Mouse (Mus musculus) lung, postnatal 0 days (tissue): Measurements from ENCODE around the gene Afdn.

Experiments used
- CTCF ChIP-seq: IDR thresholded peaks from 2 replicates; pipeline ENCODE4 v1.5.1; 2016; ENCODE audit warnings: antibody characterized with exemption, mild to moderate bottlenecking
- EP300 ChIP-seq: IDR thresholded peaks from 2 replicates; pipeline ENCODE4 v1.6.1; 2016; ENCODE audit warnings: antibody characterized with exemption, mild to moderate bottlenecking, control low read depth

DNA sequence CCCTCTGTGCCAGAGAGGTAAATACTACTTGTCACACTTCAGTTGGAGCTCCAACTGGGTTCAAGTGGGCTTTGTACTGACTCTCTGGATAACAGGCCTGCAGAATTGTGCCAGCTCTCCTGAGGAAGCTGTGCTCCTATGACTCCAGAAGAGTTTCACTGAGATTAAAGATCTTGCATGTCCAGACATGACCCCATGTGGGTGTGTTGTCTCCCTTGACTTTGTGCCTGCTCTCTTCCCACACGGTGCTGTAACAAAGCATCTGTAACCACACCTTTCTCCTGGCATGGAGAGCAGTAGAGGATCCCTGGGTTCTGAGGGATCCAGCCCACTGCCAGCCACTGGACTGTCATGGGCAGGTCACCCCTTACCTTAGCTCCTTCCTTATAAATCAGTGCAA lies 95.1 kb downstream of the Afdn start:
- TF ChIP-seq CTCF (no peak), EP300 (no peak)
